Mouse (Mus musculus) stomach, embryonic 16.5 days (tissue): ENCODE measurements around the gene Lrba. TPM values are rescaled to one million over a fixed set of nuclear protein-coding genes. Genes with fewer than 3 reads are reported as not detected.
A peak's percentile ranks its signal among the peaks of the same experiment; 100 is the strongest.

Source experiments
- ATAC-seq: fragments of 200-750 bp; cut with Nextera tagmentation; 2 replicates; pipeline ENCODE4 v1.8.0; 2017; ENCODE audit warnings: moderate number of reproducible peaks, moderate TSS enrichment; ENCODE audit not compliant: insufficient read depth, low FRiP score
- H3K27ac ChIP-seq: fragments of 300-500 bp; sonication (generic); 2 replicates; pipeline ENCODE4 v1.5.1; 2014; ENCODE audit warnings: low read length
- H3K27me3 ChIP-seq: fragments of 300-500 bp; sonication (generic); 2 replicates; pipeline ENCODE4 v1.6.1; 2014; ENCODE audit warnings: low read length, control low read depth, mixed read lengths; ENCODE audit not compliant: control insufficient read depth, insufficient read depth
- H3K36me3 ChIP-seq: fragments of 300-500 bp; sonication (generic); 2 replicates; pipeline ENCODE4 v1.6.1; 2014; ENCODE audit warnings: low read length; ENCODE audit not compliant: control insufficient read depth, insufficient read depth
- H3K4me1 ChIP-seq: fragments of 300-500 bp; sonication (generic); 2 replicates; pipeline ENCODE4 v1.6.1; 2014; ENCODE audit warnings: low read length, control low read depth, mixed read lengths; ENCODE audit not compliant: control insufficient read depth, insufficient read depth
- H3K4me2 ChIP-seq: fragments of 300-500 bp; sonication (generic); 2 replicates; pipeline ENCODE4 v1.6.1; 2014; ENCODE audit warnings: low read depth, low read length, mixed read lengths
- H3K4me3 ChIP-seq: fragments of 300-500 bp; sonication (generic); replicated peaks from 2 replicates; pipeline ENCODE4 v1.5.1; 2014; ENCODE audit warnings: mild to moderate bottlenecking, low read length
- H3K9ac ChIP-seq: fragments of 300-500 bp; sonication (generic); 2 replicates; pipeline ENCODE4 v1.6.1; 2014; ENCODE audit warnings: low read length
- H3K9me3 ChIP-seq: fragments of 300-500 bp; sonication (generic); replicated peaks from 2 replicates; pipeline ENCODE4 v1.6.1; 2016; ENCODE audit warnings: low read length, control low read depth; ENCODE audit not compliant: control insufficient read depth
- WGBS: fragments of 180-500 bp; shearing (Covaris S2); extraction: QIAGEN DNeasy Blood & Tissue Kit; methylation state at CpG from one replicate; pipeline ENCODE4 v1.1.7; 2014; 5-methylcytosine and 5-hydroxymethylcytosine counted together
- polyA plus RNA-seq: library from polyadenylated mRNA; unstranded; fragments of >200 nt; fragmentation: Nextera tagmentation; extraction: Ambion mirVana; gene quantifications from 2 replicates; pipeline ENCODE4 v1.2.1, GENCODE M21; 2015

Lrba gene
- polyA plus RNA-seq, result 3.5 and 3.8 TPM in 2 replicates

GRCm38 (mm10) chr3:86224564-86225421 is at the start of gene Lrba:
Gene Lrba, plus strand, starts transcription at chr3:86224680.
- H3K4me1 ChIP-seq, result peaks cover 2% of the 10 kb centered on the region; the same call in 1 of the 2 replicates
- peak within 1 kb of the TSS; percentile 95 for H3K9ac ChIP-seq
- peak within 1 kb of the TSS; percentile 98 for H3K27ac ChIP-seq
- no peaks in the 10 kb centered on the region for H3K9me3 ChIP-seq
- H3K4me3 ChIP-seq, result peak within 1 kb of the TSS; percentile 90
- peak; percentile 90 for ATAC-seq
- no peaks in the 10 kb centered on the region for H3K36me3 ChIP-seq
- peak within 1 kb of the TSS; percentile 83 for H3K4me2 ChIP-seq
- H3K27me3 ChIP-seq, result no peaks in the 10 kb centered on the region
- WGBS, result under 1% methylated on average over 55 of the region's 55 CpGs

- no peaks in the 10 kb centered on the region for H3K27me3 ChIP-seq
- no peak overlapping the region for H3K4me3 ChIP-seq
- no peaks in the 10 kb centered on the region for H3K36me3 ChIP-seq
- no peaks in the 10 kb centered on the region for H3K4me1 ChIP-seq
- no peak overlapping the region for H3K27ac ChIP-seq
- H3K4me2 ChIP-seq, result no peak overlapping the region
- H3K9me3 ChIP-seq, result no peaks in the 10 kb centered on the region
- no peak overlapping the region for H3K9ac ChIP-seq
- ATAC-seq, result no peak
- 74% methylated on average over 7 of the region's 7 CpGs for WGBS
Measured at GRCm38 (mm10) chr3:86179714-86180113, 44.8 kb upstream of the Lrba start.

- WGBS, result 66% methylated on average over 5 of the region's 5 CpGs
- no peak overlapping the region for H3K4me2 ChIP-seq
- no peaks in the 10 kb centered on the region for H3K9me3 ChIP-seq
- no peak overlapping the region for H3K4me3 ChIP-seq
- no peak overlapping the region for H3K9ac ChIP-seq
- no peaks in the 10 kb centered on the region for H3K4me1 ChIP-seq
- no peaks in the 10 kb centered on the region for H3K27me3 ChIP-seq
- H3K36me3 ChIP-seq, result no peaks in the 10 kb centered on the region
- no peak for ATAC-seq
- H3K27ac ChIP-seq, result no peak overlapping the region
Measured at GRCm38 (mm10) chr3:86181107-86181506, 43.4 kb upstream of the Lrba start.

- no peak overlapping the region for H3K27ac ChIP-seq
- no peaks in the 10 kb centered on the region for H3K36me3 ChIP-seq
- ATAC-seq, result no peak
- no peaks in the 10 kb centered on the region for H3K9me3 ChIP-seq
- no peak overlapping the region for H3K4me2 ChIP-seq
- WGBS, result 83% methylated on average over 7 of the region's 7 CpGs
- no peak overlapping the region for H3K4me3 ChIP-seq
- H3K4me1 ChIP-seq, result no peaks in the 10 kb centered on the region
- H3K9ac ChIP-seq, result no peak overlapping the region
- H3K27me3 ChIP-seq, result no peaks in the 10 kb centered on the region
Measured at GRCm38 (mm10) chr3:86184546-86184945, 39.9 kb upstream of the Lrba start.

- Histone ChIP-seq H3K4me3 (no peak overlapping the region), H3K36me3 (no peaks in the 10 kb centered on the region), H3K4me2 (no peak overlapping the region), H3K9me3 (no peaks in the 10 kb centered on the region), H3K4me1 (no peaks in the 10 kb centered on the region), H3K9ac (no peak overlapping the region), H3K27me3 (no peaks in the 10 kb centered on the region), H3K27ac (no peak overlapping the region)
- WGBS, result 54% methylated on average over 5 of the region's 5 CpGs
- ATAC-seq, result no peak
Measured at GRCm38 (mm10) chr3:86187736-86188389, 36.6 kb upstream of the Lrba start.

- no peak for ATAC-seq
- no peaks in the 10 kb centered on the region for H3K27me3 ChIP-seq
- H3K36me3 ChIP-seq, result no peaks in the 10 kb centered on the region
- H3K27ac ChIP-seq, result no peak overlapping the region
- H3K4me1 ChIP-seq, result no peaks in the 10 kb centered on the region
- no peak overlapping the region for H3K9ac ChIP-seq
- H3K4me2 ChIP-seq, result no peak overlapping the region
- no peak overlapping the region for H3K4me3 ChIP-seq
- 44% methylated on average over 15 of the region's 15 CpGs for WGBS
- no peaks in the 10 kb centered on the region for H3K9me3 ChIP-seq
Measured at GRCm38 (mm10) chr3:86195981-86196380, 28.5 kb upstream of the Lrba start.

GRCm38 (mm10) chr3:86196471-86196870 is 28.0 kb upstream of the Lrba start:
- H3K27me3 ChIP-seq, result no peaks in the 10 kb centered on the region
- no peaks in the 10 kb centered on the region for H3K36me3 ChIP-seq
- H3K4me2 ChIP-seq, result no peak overlapping the region
- H3K4me1 ChIP-seq, result no peaks in the 10 kb centered on the region
- no peaks in the 10 kb centered on the region for H3K9me3 ChIP-seq
- no peak for ATAC-seq
- 53% methylated on average over 3 of the region's 3 CpGs for WGBS
- H3K4me3 ChIP-seq, result no peak overlapping the region
- H3K27ac ChIP-seq, result no peak overlapping the region
- no peak overlapping the region for H3K9ac ChIP-seq

DNA sequence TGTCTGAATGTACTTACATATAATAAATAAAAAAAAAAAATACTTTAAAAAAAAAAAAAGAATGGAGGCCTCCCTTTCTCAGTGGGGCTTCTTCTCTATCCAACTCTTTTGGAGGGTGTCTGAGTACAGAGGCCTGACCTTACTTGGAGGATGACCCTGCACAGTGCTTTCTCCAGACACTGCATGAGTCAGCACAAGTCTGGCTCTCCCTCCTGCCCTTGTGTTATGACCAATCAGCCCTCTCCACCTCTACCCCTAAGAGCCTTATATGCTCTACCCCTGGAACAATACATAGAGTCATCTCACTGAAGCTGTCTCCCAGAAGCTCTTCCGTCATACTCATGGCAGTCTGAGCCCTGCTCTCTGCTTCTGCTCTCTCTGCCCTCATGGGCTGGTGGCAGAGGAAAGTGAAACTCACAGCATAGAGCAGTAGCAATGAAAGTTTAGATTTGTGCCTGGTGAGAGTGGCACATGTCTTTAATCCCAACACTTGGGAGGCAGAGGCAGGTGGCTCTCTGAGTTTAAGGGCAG is 22.8 kb upstream of the Lrba start:
- H3K4me3 ChIP-seq, result no peak overlapping the region
- no peak for ATAC-seq
- H3K27ac ChIP-seq, result no peak overlapping the region
- H3K36me3 ChIP-seq, result no peaks in the 10 kb centered on the region
- H3K27me3 ChIP-seq, result no peaks in the 10 kb centered on the region
- no peak overlapping the region for H3K9ac ChIP-seq
- WGBS, result 87% methylated on average over 1 of the region's 1 CpGs
- no peaks in the 10 kb centered on the region for H3K4me1 ChIP-seq
- no peaks in the 10 kb centered on the region for H3K9me3 ChIP-seq
- no peak overlapping the region for H3K4me2 ChIP-seq

GRCm38 (mm10) chr3:86202449-86202848 is 22.0 kb upstream of the Lrba start:
- H3K27ac ChIP-seq, result no peak overlapping the region
- no peak overlapping the region for H3K9ac ChIP-seq
- H3K27me3 ChIP-seq, result no peaks in the 10 kb centered on the region
- WGBS, result 80% methylated on average over 3 of the region's 3 CpGs
- no peaks in the 10 kb centered on the region for H3K9me3 ChIP-seq
- no peak overlapping the region for H3K4me2 ChIP-seq
- no peak overlapping the region for H3K4me3 ChIP-seq
- no peaks in the 10 kb centered on the region for H3K36me3 ChIP-seq
- ATAC-seq, result no peak
- no peaks in the 10 kb centered on the region for H3K4me1 ChIP-seq
